Mouse (Mus musculus): Measurements from ENCODE around the gene Ppfibp1.

DNA sequence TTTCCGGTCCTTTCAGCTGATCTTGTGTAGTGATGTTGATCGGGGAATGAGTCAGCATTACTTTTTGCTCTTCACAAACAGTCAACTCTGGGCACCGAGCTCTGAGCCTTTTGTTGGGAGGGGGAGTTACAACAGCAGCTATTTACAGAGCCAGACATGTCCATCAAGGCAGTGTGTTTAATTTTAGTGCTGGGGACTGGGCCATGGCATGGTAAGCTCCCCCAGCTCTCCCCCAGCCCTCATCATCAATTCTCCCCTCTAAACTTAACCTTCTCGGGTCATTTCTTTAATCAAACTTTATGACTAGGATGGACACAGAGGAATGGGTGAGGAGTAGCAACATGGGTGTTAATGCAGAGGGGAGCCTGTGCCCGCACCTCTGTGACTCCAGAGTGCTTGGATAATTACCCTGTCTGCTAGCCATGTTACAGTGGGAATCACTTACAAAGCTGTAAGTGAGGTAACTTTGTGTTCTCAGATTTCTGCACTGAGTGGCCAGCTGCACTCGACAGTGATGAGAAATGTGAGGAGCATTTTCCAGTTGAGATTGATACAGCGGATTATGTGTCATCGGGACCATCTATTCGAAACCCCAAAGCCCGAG lies 167.2 kb downstream of the Ppfibp1 start:
- TF ChIP-seq CHD2 (IDR thresholded peaks at IDR 0.05; ENCODE audit: low read depth, low read length) = no peak
- no peak for TF ChIP-seq MAFK (IDR thresholded peaks at IDR 0.05; ENCODE audit: insufficient read depth, low read depth, low read length)

All from ES-E14 (cell line).